Mouse (Mus musculus) liver, postnatal 0 days (tissue): ENCODE results near the gene Nat8f2.

Experiments used
- CTCF ChIP-seq: sonication (generic); IDR thresholded peaks from 2 replicates; pipeline ENCODE4 v1.5.1; 2016; ENCODE audit warnings: antibody characterized with exemption, low read depth
- EP300 ChIP-seq: IDR thresholded peaks from 2 replicates; pipeline ENCODE4 v1.6.1; 2016; ENCODE audit warnings: antibody characterized with exemption, low read depth, mild to moderate bottlenecking

DNA sequence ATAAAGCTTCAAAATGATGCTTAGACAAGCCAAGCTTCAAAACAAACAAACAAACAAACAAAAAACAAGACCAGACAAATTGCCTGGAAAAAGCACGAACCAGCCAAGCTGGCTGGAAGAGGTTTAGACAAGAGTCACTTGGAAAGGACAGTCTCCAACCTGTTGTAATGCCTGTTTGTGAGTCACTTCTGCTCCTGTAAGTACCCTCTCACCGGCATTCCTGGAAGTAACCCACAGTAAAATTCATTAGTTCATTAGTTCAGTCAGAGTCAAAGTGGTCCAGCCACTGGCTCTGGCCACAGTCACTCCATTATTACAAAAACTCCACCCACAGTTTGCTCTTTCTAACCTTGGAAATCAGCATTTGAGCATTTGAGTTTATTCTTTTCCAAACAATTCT lies 5.1 kb downstream of the Nat8f2 start:
- TF ChIP-seq CTCF = no peak
- TF ChIP-seq EP300 = no peak
